Mouse (Mus musculus) heart, embryonic 16.5 days (tissue): ENCODE measurements around the gene Plekha7. TPM values are rescaled to one million over a fixed set of nuclear protein-coding genes. Genes with fewer than 3 reads are reported as not detected.

Experiments
- ATAC-seq: fragments of 200-750 bp; cut with Nextera tagmentation; replicated peaks from 2 replicates; pipeline ENCODE4 v1.8.0; 2017; ENCODE audit warnings: moderate number of reproducible peaks; ENCODE audit not compliant: insufficient read depth, low FRiP score; ENCODE audit errors: extremely low read depth
- H3K27ac ChIP-seq: fragments of 300-500 bp; sonication (generic); 2 replicates; pipeline ENCODE4 v1.5.1; 2014; ENCODE audit warnings: mild to moderate bottlenecking, low read length, control low read depth, moderate library complexity
- H3K27me3 ChIP-seq: fragments of 300-500 bp; sonication (generic); 2 replicates; pipeline ENCODE4 v1.6.1; 2014; ENCODE audit warnings: low read length, mixed read lengths; ENCODE audit not compliant: control insufficient read depth, insufficient read depth
- H3K36me3 ChIP-seq: fragments of 300-500 bp; sonication (generic); 2 replicates; pipeline ENCODE4 v1.6.1; 2014; ENCODE audit not compliant: control insufficient read depth, insufficient read depth
- H3K4me1 ChIP-seq: fragments of 300-500 bp; sonication (generic); 2 replicates; pipeline ENCODE4 v1.6.1; 2014; ENCODE audit warnings: low read length, mixed read lengths; ENCODE audit not compliant: control insufficient read depth, insufficient read depth
- H3K4me2 ChIP-seq: fragments of 300-500 bp; sonication (generic); 2 replicates; pipeline ENCODE4 v1.6.1; 2014; ENCODE audit warnings: low read depth, mild to moderate bottlenecking, control low read depth, low read length
- H3K4me3 ChIP-seq: fragments of 300-500 bp; sonication (generic); 2 replicates; pipeline ENCODE4 v1.5.1; 2014; ENCODE audit warnings: mild to moderate bottlenecking, control low read depth, low read length
- H3K9ac ChIP-seq: fragments of 300-500 bp; sonication (generic); 2 replicates; pipeline ENCODE4 v1.6.1; 2014; ENCODE audit warnings: low read length, control low read depth
- H3K9me3 ChIP-seq: fragments of 300-500 bp; sonication (generic); replicated peaks from 2 replicates; pipeline ENCODE4 v1.6.1; 2016; ENCODE audit warnings: low read length; ENCODE audit not compliant: control insufficient read depth
- WGBS: fragments of 180-500 bp; shearing (Covaris S2); extraction: QIAGEN DNeasy Blood & Tissue Kit; methylation state at CpG from one replicate; pipeline ENCODE4 v1.1.7; 2014; 5-methylcytosine and 5-hydroxymethylcytosine counted together
- polyA plus RNA-seq: library from polyadenylated mRNA; unstranded; fragments of >200 nt; fragmentation: Nextera tagmentation; extraction: Ambion mirVana; gene quantifications from 2 replicates; pipeline ENCODE4 v1.2.1, GENCODE M21; 2015

Gene Plekha7
- polyA plus RNA-seq, 1 experiment from 2014 or later: 44.5 TPM

DNA sequence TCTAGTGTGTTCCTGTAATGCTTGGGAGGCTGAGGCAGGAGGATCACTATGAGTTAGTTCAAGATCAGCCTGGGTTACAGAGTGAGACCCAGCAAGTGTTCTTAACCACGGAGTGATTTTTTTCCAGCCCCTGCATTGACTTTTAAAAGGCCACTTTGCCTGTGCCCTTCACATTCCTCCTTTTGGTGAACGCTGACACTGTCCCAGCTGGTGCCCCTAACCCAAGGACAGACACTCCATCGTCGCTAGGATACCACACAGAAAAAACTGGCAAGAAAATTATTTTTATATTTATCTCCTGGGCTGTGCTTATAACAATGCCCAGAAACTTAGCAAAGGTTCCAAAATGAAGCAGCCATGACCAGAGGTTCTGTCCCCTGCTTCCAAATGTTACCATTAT lies 67.8 kb downstream of the Plekha7 start:
- no peak for ATAC-seq
- H3K27me3 ChIP-seq: no peaks in the 10 kb centered on the region; the same call in 1 of the 2 replicates
- no peaks in the 10 kb centered on the region for H3K36me3 ChIP-seq
- H3K27ac ChIP-seq: no peak overlapping the region
- H3K4me2 ChIP-seq: no peak overlapping the region
- H3K9ac ChIP-seq: no peak overlapping the region
- H3K4me1 ChIP-seq: peaks cover 42% of the 10 kb centered on the region
- H3K4me3 ChIP-seq: no peak overlapping the region
- 56% methylated on average over 4 of the region's 4 CpGs for WGBS
- H3K9me3 ChIP-seq: no peaks in the 10 kb centered on the region

- ATAC-seq: no peak
- Histone ChIP-seq H3K9me3 (no peaks in the 10 kb centered on the region), H3K9ac (peak overlapping the region; percentile 40; the same call in 1 of the 2 replicates), H3K27ac (peak overlapping the region; percentile 86), H3K4me3 (peak overlapping the region; percentile 57; the same call in 1 of the 2 replicates), H3K4me1 (peaks cover 40% of the 10 kb centered on the region), H3K27me3 (no peaks in the 10 kb centered on the region; the same call in 1 of the 2 replicates), H3K4me2 (peak overlapping the region; percentile 64), H3K36me3 (no peaks in the 10 kb centered on the region)
- WGBS: 65% methylated on average over 4 of the region's 4 CpGs
Observed at GRCm38 (mm10) chr7:116238320-116238719, 69.9 kb downstream of the Plekha7 start.

DNA sequence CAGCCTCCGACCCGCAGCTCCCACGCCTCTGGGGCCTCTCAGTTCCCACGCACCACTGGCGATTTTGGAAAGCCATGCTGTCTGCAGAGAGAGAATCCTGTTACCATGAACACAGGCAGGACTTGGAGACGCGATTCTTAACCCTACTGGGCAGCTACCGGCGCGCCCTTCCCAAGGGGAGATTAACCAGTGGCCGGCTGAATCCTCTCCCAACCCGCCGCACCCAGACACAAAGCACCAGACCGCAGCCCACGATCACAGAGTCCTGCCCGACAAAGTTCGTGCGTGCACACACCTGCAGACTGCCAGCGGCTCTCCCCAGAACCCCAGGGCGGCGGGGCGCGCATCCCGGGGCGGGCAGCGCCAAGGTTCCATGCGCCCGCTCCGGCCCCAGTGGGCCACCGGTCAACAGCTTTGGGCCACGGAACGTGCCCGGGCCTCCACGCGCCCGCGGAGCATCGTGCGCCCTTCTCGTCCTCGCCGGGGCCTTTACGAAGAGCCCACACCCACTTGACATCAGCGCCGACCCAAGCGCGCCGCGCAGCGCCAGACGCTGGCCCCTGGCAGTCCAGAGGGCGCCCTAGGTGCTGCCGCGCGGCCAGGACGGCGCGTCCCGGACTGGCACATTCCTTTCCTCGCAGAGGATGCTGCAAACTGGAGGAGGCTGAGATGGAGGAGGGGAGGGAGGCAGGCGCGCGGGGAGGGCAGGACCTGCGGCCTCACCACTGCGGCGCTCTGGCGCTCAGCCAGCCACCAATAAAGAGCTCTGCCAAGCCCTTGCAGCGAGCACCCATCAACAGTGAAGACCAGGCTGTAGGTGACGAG lies 70.8 kb downstream of the Plekha7 start:
- Histone ChIP-seq H3K27me3 (no peaks in the 10 kb centered on the region; the same call in 1 of the 2 replicates), H3K36me3 (no peaks in the 10 kb centered on the region), H3K9me3 (no peaks in the 10 kb centered on the region), H3K4me1 (peaks cover 45% of the 10 kb centered on the region), H3K4me3 (peak overlapping the region; percentile 57), H3K9ac (peak overlapping the region; percentile 69), H3K4me2 (peak overlapping the region; percentile 64), H3K27ac (peak overlapping the region; percentile 86)
- WGBS: under 1% methylated on average over 68 of the region's 69 CpGs
- peak; percentile 91 for ATAC-seq

DNA sequence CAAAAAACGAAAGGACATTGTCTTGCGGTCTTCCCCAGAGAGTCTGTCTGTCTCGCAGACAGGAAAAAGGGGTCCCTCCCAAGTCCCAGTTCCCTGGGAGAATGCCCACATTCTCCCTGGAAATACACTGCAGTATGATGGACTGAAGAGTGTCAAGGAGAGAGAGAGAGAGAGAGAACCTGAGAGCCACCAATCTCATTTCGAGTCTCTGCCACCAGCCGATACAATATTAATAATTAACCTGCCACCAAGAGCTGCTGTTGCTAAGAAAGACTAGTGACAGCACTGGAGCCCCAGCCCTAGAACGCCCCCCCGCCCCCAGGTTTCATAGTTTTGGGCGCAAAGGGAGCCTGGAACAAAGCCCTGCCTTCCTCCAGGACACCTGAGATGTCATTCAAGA lies 71.6 kb downstream of the Plekha7 start:
- WGBS: 46% methylated on average over 8 of the region's 8 CpGs
- Histone ChIP-seq H3K27ac (peak overlapping the region; percentile 86), H3K9ac (peak overlapping the region; percentile 69)

DNA sequence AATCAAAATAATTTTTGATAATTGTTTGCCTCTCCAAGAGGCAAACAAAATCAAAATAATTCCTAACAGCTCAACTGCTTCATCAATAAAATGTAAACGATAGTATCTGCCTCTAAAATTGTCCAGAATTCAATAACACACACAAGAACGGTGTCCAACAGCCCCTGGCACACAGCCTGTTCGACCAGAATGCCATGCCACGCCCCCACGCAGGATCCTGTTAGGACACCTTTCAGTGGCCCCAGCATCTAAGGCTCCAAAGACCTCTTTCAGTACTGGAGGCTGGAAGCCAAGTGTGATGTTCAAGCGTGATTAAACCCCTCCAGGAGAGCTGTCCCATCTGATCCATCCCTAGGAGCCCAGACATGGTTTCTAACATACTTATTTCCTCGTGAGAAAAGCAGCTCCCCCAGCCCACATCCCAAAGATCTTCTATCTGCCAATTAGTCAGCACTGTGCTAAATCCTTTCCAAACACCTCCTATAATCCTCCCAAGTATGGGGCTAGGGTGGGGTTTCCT lies 73.8 kb downstream of the Plekha7 start:
- Histone ChIP-seq H3K27me3 (no peaks in the 10 kb centered on the region; the same call in 1 of the 2 replicates), H3K4me1 (peaks cover 55% of the 10 kb centered on the region), H3K36me3 (no peaks in the 10 kb centered on the region), H3K9me3 (no peaks in the 10 kb centered on the region), H3K9ac (peak overlapping the region; percentile 26; the same call in 1 of the 2 replicates), H3K4me2 (peak overlapping the region; percentile 64), H3K27ac (no peak overlapping the region), H3K4me3 (no peak overlapping the region)
- no peak for ATAC-seq
- WGBS: 42% methylated on average over 7 of the region's 7 CpGs

More for the DNA sequence above, 71.6 kb downstream of the Plekha7 start:
- peak overlapping the region; percentile 64 for H3K4me2 ChIP-seq
- no peaks in the 10 kb centered on the region; the same call in 1 of the 2 replicates for H3K27me3 ChIP-seq
- ATAC-seq: no peak
- peak overlapping the region; percentile 57 for H3K4me3 ChIP-seq
- H3K36me3 ChIP-seq: no peaks in the 10 kb centered on the region
- no peaks in the 10 kb centered on the region for H3K9me3 ChIP-seq
- peaks cover 48% of the 10 kb centered on the region for H3K4me1 ChIP-seq

GRCm38 (mm10) chr7:116230811-116231609 lies 77.2 kb downstream of the Plekha7 start:
- Histone ChIP-seq H3K4me3 (no peak overlapping the region), H3K9ac (peak overlapping the region; percentile 30; the same call in 1 of the 2 replicates), H3K27me3 (no peaks in the 10 kb centered on the region), H3K4me1 (peaks cover 65% of the 10 kb centered on the region), H3K9me3 (no peaks in the 10 kb centered on the region), H3K4me2 (no peak overlapping the region; the same call in 1 of the 2 replicates), H3K27ac (peak overlapping the region; percentile 74), H3K36me3 (no peaks in the 10 kb centered on the region)
- WGBS: 42% methylated on average over 11 of the region's 11 CpGs
- no peak for ATAC-seq

GRCm38 (mm10) chr7:116226877-116227282 lies 81.3 kb downstream of the Plekha7 start:
- Histone ChIP-seq H3K9me3 (no peaks in the 10 kb centered on the region), H3K9ac (0 out of 2 replicates have a peak overlapping the region, but pooled peaks have one; percentile 2), H3K4me2 (no peak overlapping the region), H3K4me3 (no peak overlapping the region), H3K4me1 (peaks cover 69% of the 10 kb centered on the region), H3K27me3 (no peaks in the 10 kb centered on the region), H3K36me3 (no peaks in the 10 kb centered on the region), H3K27ac (peak overlapping the region; percentile 62)
- ATAC-seq: no peak
- 55% methylated on average over 7 of the region's 7 CpGs for WGBS

DNA sequence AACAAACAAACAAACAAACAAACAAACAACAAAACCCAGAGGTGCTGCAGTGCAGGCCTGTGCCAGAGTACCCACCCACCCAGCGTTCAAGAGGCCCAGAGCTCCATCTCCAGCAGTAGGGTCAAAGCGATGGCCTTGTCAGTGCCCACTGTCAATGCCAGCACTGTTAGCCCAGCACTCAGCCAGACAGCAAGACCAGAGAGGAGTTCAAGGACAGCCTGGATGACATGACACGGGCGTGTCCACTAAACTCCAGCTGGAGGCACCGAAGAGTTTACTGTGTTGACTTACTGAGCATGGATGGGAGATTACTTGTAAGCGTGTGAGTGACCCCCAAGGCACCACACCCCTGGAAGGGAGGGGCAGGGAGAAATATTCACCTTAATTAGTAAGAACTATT lies 81.9 kb downstream of the Plekha7 start:
- no peak overlapping the region for H3K9ac ChIP-seq
- no peak overlapping the region for H3K27ac ChIP-seq
- no peaks in the 10 kb centered on the region for H3K36me3 ChIP-seq
- H3K4me3 ChIP-seq: no peak overlapping the region
- no peak overlapping the region for H3K4me2 ChIP-seq
- no peaks in the 10 kb centered on the region for H3K9me3 ChIP-seq
- 78% methylated on average over 6 of the region's 6 CpGs for WGBS
- no peaks in the 10 kb centered on the region for H3K27me3 ChIP-seq
- ATAC-seq: no peak
- H3K4me1 ChIP-seq: peaks cover 69% of the 10 kb centered on the region
